Mouse (Mus musculus) megakaryocyte, embryonic 14.5 days (primary cell): Measurements from ENCODE around the gene 2610507B11Rik.

Source experiments
- FLI1 ChIP-seq: IDR thresholded peaks from 2 replicates; pipeline ENCODE4 v1.6.1; 2012; ENCODE audit warnings: low read length, inconsistent platforms, mixed read lengths
- GATA1 ChIP-seq: IDR thresholded peaks from 3 replicates; pipeline ENCODE4 v1.6.1; 2012; ENCODE audit warnings: mixed read lengths, low read length, inconsistent platforms, borderline replicate concordance

- TF ChIP-seq GATA1 (no peak), FLI1 (no peak)
Observed at GRCm38 (mm10) chr11:78332676-78333075, 71.1 kb downstream of the 2610507B11Rik start.
